28 mouse cellular contexts compared by ENCODE assay signal in genomic region chr9:43667386-43667785, GRCm38 (mm10).
A peak's percentile ranks its signal among the peaks of the same experiment; 100 is the strongest.
DNase-seq lines count a peak whose midpoint lies in the region; ATAC-seq lines count a peak whose summit lies in the region.
"Had no signal": no experiment of that assay in that cellular context is flagged by ENCODE, and none has a peak within 500 bp of the region (broad histone marks: within the 10 kb centered on the region; RNA-seq: fewer than 3 reads in every experiment).

No protein-coding gene starts in this region.

- WGBS in liver, embryonic 13.5 days (ENCODE audit: insufficient replicate concordance) = 43% methylated on average over 6 of the region's 6 CpGs
- 40% methylated on average over 6 of the region's 6 CpGs for WGBS in liver, embryonic 16.5 days (ENCODE audit: insufficient replicate concordance)

- peak overlapping the region; percentile 36; the same call in 1 of the 2 replicates for H3K4me2 ChIP-seq in liver, embryonic 13.5 days
- peak overlapping the region; percentile 27; the same call in 1 of the 2 replicates for H3K4me2 ChIP-seq in liver, embryonic 16.5 days (ENCODE audit: low read depth, low read length)
- H3K4me2 ChIP-seq: embryonic facial prominence, embryonic 13.5 days; forebrain, embryonic 13.5 days; heart, embryonic 11.5 days; hindbrain, embryonic 13.5 days had no signal

- peak; percentile 55 for DNase-seq in heart, adult 11 months
- DNase-seq in heart, postnatal 14 days = no peak
- DNase-seq in c-Kit-negative CD71-positive TER-119-positive erythroid progenitor cells, embryonic 14.5 days (ENCODE audit: low read depth, low spot score) = peak; percentile 8
- DNase-seq in liver, embryonic 13.5 days = no peak
- DNase-seq in thymus, adult 18-20 months = no peak
- no peak for DNase-seq in left cerebral cortex, adult 8-10 months (ENCODE audit: low spot score in 2 of 2)
- DNase-seq: adrenal gland, adult 8-10 months; adrenal gland, postnatal 25 days; cerebellum, adult 11-12 months; cerebellum, adult 8-10 months; cerebellum, postnatal 10 days; cerebellum, postnatal 36 days; embryo, embryonic 11 days; gastrocnemius, postnatal 10 days; gastrocnemius, postnatal 36 days; heart, postnatal 36 days had no signal

- no peak overlapping the region for H3K4me3 ChIP-seq in liver, embryonic 13.5 days (replicated peaks)
- no peak overlapping the region for H3K4me3 ChIP-seq in liver, embryonic 16.5 days (ENCODE audit: low read depth, low read length)
- H3K4me3 ChIP-seq: embryonic facial prominence, embryonic 10.5 days; embryonic facial prominence, embryonic 13.5 days; erythroblast, embryonic 14.5 days; forebrain, embryonic 10.5 days; forebrain, embryonic 13.5 days; hindbrain, embryonic 10.5 days; hindbrain, embryonic 13.5 days had no signal

- H3K9me3 ChIP-seq in liver, embryonic 13.5 days (replicated peaks) = no peaks in the 10 kb centered on the region
- H3K9me3 ChIP-seq in liver, embryonic 16.5 days (replicated peaks; ENCODE audit: control insufficient read depth, low read length) = no peaks in the 10 kb centered on the region
- H3K9me3 ChIP-seq: embryonic facial prominence, embryonic 10.5 days; embryonic facial prominence, embryonic 13.5 days; forebrain, embryonic 10.5 days; forebrain, embryonic 13.5 days; hindbrain, embryonic 10.5 days; hindbrain, embryonic 13.5 days had no signal

- peaks cover 11% of the 10 kb centered on the region for H3K4me1 ChIP-seq in liver, embryonic 13.5 days (replicated peaks)
- no peaks in the 10 kb centered on the region; the same call in 1 of the 2 replicates for H3K4me1 ChIP-seq in liver, embryonic 16.5 days (ENCODE audit: control insufficient read depth, low read depth, low read length)
- H3K4me1 ChIP-seq: embryonic facial prominence, embryonic 13.5 days had no signal

- H3K27ac ChIP-seq in liver, embryonic 13.5 days = no peak overlapping the region
- no peak overlapping the region for H3K27ac ChIP-seq in liver, embryonic 16.5 days (ENCODE audit: low read length)
- H3K27ac ChIP-seq: embryonic facial prominence, embryonic 10.5 days; embryonic facial prominence, embryonic 13.5 days; forebrain, embryonic 10.5 days; forebrain, embryonic 13.5 days; hindbrain, embryonic 10.5 days; hindbrain, embryonic 13.5 days had no signal

- no peaks in the 10 kb centered on the region for H3K27me3 ChIP-seq in liver, embryonic 13.5 days
- H3K27me3 ChIP-seq in liver, embryonic 16.5 days (ENCODE audit: control insufficient read depth, insufficient read depth, low read depth, low read length) = no peaks in the 10 kb centered on the region
- H3K27me3 ChIP-seq: embryonic facial prominence, embryonic 13.5 days; forebrain, embryonic 13.5 days; hindbrain, embryonic 13.5 days had no signal

- intact Hi-C loops in heart, postnatal 14 days (cut with DNase I) = no loop called here

- H3K9ac ChIP-seq in liver, embryonic 13.5 days = no peak overlapping the region
- H3K9ac ChIP-seq in liver, embryonic 16.5 days (ENCODE audit: low read depth, low read length) = no peak overlapping the region
- H3K9ac ChIP-seq: embryonic facial prominence, embryonic 13.5 days; forebrain, embryonic 13.5 days had no signal

- no peaks in the 10 kb centered on the region for H3K36me3 ChIP-seq in liver, embryonic 13.5 days
- H3K36me3 ChIP-seq in liver, embryonic 16.5 days (ENCODE audit: control insufficient read depth, insufficient read depth) = no peaks in the 10 kb centered on the region
- H3K36me3 ChIP-seq: embryonic facial prominence, embryonic 10.5 days; embryonic facial prominence, embryonic 13.5 days; forebrain, embryonic 10.5 days; hindbrain, embryonic 10.5 days; hindbrain, embryonic 13.5 days had no signal

- peak; percentile 89 for ATAC-seq in liver, embryonic 13.5 days (ENCODE audit: low read depth)
- peak; percentile 86 for ATAC-seq in liver, embryonic 16.5 days (ENCODE audit: low read depth)
- ATAC-seq: activated CD4-positive, CD25-positive, alpha-beta regulatory T cell, adult 4 months; forebrain, embryonic 13.5 days; forebrain, embryonic 16.5 days; hindbrain, embryonic 16.5 days had no signal

Comparison
In these comparisons a context has a peak if more than half of its experiments do, and no peak if none do; other contexts are left out.
1. DNase-seq: peak in heart, adult 11 months (single experiment) and c-Kit-negative CD71-positive TER-119-positive erythroid progenitor cells, embryonic 14.5 days (single experiment); none in heart, postnatal 14 days (0 of 2), liver, embryonic 13.5 days (single experiment), thymus, adult 18-20 months (0 of 2) and left cerebral cortex, adult 8-10 months (0 of 2).